Mouse (Mus musculus) spleen, adult 2 months (tissue): ENCODE data around the gene Hoxd4. TPM values are rescaled to one million over a fixed set of nuclear protein-coding genes. Genes with fewer than 3 reads are reported as not detected.

ENCODE experiments used
- DNase-seq, 2 experiments: peaks; one replicate each; pipeline versions ENCODE4 v3.0.0 to v3.0.0-alpha.2; 2012 to 2021; ENCODE audit warnings: low spot score in 2 of 2, low read depth in 1 of 2
- H3K27ac ChIP-seq: fragments of 200-500 bp; 2 replicates; pipeline ENCODE4 v1.5.1; 2012; ENCODE audit warnings: low read length, inconsistent platforms; ENCODE audit not compliant: insufficient read depth
- H3K27me3 ChIP-seq: fragments of 200-500 bp; 2 replicates; pipeline ENCODE4 v1.6.1; 2012; ENCODE audit warnings: mild to moderate bottlenecking, moderate library complexity, low read length, inconsistent platforms; ENCODE audit not compliant: control insufficient read depth, insufficient read depth
- H3K36me3 ChIP-seq: fragments of 200-500 bp; 2 replicates; pipeline ENCODE4 v1.6.1; 2012; ENCODE audit warnings: mild to moderate bottlenecking, low read length, inconsistent platforms; ENCODE audit not compliant: control insufficient read depth, insufficient read depth
- H3K4me1 ChIP-seq: fragments of 200-500 bp; 2 replicates; pipeline ENCODE4 v1.6.1; 2011; ENCODE audit warnings: inconsistent platforms; ENCODE audit not compliant: control insufficient read depth, insufficient read depth, insufficient read length
- H3K4me3 ChIP-seq: fragments of 200-500 bp; 2 replicates; pipeline ENCODE4 v1.5.1; 2011; ENCODE audit warnings: mild to moderate bottlenecking, inconsistent platforms; ENCODE audit not compliant: insufficient read depth, insufficient read length; ENCODE audit errors: extremely low read depth
- CTCF ChIP-seq: fragments of 200-500 bp; IDR thresholded peaks from 2 replicates; pipeline ENCODE4 v1.5.1; 2011; ENCODE audit warnings: mild to moderate bottlenecking, inconsistent platforms; ENCODE audit not compliant: insufficient read depth, insufficient read length, insufficient replicate concordance; ENCODE audit errors: extremely low read depth
- POLR2A ChIP-seq: fragments of 200-500 bp; IDR thresholded peaks from 2 replicates; pipeline ENCODE4 v1.6.1; 2011; ENCODE audit warnings: low read depth, low read length, inconsistent platforms
- WGBS: fragments of 180-500 bp; shearing (Covaris S2); methylation state at CpG from one replicate; pipeline ENCODE4 v1.1.7; 2018; 5-methylcytosine and 5-hydroxymethylcytosine counted together
- polyA plus RNA-seq: library from polyadenylated mRNA; depleted of rRNA; stranded (reverse); fragments of >200 nt; gene quantifications from 2 replicates; pipeline ENCODE4 v1.2.3, GENCODE M21; 2012

Hoxd4 gene
- polyA plus RNA-seq, 1 experiment, result 0.29 TPM

DNA sequence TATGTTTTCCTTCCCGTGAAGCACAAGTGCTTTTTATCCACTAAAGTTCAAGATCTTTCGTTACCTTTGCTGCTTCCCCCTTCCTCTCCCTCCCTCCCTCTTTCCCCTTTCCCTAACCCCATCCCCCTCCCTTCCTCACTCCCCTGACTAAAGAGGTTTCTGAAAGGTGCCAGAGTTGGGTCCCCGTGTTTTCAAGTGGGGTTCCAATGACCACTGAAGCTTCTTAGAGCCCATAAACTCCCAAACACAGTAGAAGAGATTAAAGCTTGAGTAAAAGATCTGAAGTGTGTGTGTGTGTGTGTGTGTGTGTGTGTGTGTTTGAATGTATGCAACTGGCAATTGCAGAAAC, 42.5 kb upstream of the Hoxd4 start:
- H3K4me1 ChIP-seq, result peaks cover 2% of the 10 kb centered on the region
- no peak for DNase-seq
- peaks cover 35% of the 10 kb centered on the region for H3K27me3 ChIP-seq
- no peak for TF ChIP-seq POLR2A
- TF ChIP-seq CTCF, result no peak
- no peak overlapping the region for H3K27ac ChIP-seq
- no peak overlapping the region for H3K4me3 ChIP-seq
- 11% methylated on average over 3 of the region's 3 CpGs for WGBS
- no peaks in the 10 kb centered on the region for H3K36me3 ChIP-seq

DNA sequence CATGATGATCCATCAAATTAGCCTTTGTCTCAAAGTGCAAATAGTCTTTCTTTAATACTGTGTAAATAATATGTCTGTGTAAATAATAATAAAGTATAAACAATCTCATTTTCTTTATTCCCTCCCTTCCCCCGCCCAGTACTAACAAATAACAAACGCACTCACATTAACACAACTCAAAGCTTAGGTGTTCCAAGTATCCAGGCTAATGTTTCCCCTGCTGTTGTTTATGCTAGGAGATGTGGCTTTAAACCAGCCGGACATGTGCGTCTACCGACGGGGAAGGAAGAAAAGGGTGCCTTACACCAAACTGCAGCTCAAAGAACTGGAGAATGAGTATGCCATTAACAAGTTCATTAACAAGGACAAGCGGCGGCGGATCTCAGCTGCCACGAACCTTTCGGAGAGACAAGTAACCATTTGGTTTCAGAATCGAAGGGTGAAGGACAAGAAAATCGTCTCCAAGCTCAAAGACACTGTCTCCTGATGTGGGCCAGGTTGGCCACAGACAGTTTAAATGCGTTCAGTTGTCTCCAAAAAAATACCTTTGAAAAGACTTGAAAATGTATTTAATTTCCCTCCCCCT, 42.0 kb upstream of the Hoxd4 start:
- 6% methylated on average over 14 of the region's 14 CpGs for WGBS
- TF ChIP-seq CTCF, result no peak
- TF ChIP-seq POLR2A, result no peak
- Histone ChIP-seq H3K4me1 (peaks cover 2% of the 10 kb centered on the region), H3K27ac (no peak overlapping the region), H3K4me3 (no peak overlapping the region), H3K27me3 (peaks cover 37% of the 10 kb centered on the region), H3K36me3 (no peaks in the 10 kb centered on the region)
- DNase-seq, result no peak

DNA sequence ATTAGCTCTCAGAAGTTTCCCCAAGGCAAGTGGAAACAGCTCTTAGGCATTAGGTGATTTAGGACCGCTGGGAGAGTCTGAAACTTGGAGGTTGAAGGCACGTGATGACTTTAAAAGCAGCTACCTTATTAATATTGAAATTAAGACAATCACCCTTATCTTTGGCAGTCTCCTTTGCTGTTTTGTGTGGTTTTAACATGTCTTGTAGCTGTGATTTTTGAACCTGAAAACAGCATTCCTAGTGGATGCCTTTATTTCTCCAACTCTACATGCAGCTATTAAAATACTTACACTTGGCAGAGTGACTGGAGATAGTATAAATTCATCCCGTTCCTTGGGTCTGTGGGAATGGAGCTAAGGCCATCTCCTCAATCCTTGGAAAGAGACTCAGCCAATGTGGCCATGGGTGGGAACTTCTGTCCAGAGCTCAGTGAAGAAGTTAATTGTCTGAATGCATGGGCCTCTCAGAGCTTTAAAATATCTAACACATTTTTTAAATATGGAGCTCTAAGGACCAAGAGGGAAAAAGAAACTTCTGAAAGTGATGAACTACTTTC, 41.0 kb upstream of the Hoxd4 start:
- TF ChIP-seq POLR2A, result no peak
- no peak for TF ChIP-seq CTCF
- no peak overlapping the region for H3K27ac ChIP-seq
- no peaks in the 10 kb centered on the region for H3K36me3 ChIP-seq
- DNase-seq, result no peak
- peaks cover 43% of the 10 kb centered on the region for H3K27me3 ChIP-seq
- 20% methylated on average over 3 of the region's 3 CpGs for WGBS
- H3K4me1 ChIP-seq, result peaks cover 2% of the 10 kb centered on the region
- H3K4me3 ChIP-seq, result no peak overlapping the region

DNA sequence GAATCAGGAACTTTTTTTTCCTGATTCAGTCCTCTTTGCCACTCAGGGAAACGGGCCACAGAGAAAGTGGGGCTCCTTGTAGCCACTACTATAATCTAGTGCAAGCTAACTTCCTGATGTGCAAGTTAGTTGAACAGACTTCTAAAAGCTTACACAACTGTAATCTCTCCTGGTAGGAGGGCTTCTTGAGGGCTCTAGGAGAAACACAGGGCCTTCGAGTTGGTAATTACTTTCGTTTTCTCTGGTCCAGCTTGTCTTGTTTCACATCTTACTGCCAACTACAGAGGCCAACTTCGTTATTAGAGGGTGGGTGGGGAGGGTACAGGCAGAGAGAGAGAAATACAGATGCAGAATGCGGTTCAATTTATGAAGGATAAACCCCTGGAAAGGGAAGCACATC, 39.9 kb upstream of the Hoxd4 start:
- DNase-seq, result no peak
- TF ChIP-seq CTCF (no peak), POLR2A (no peak)
- Histone ChIP-seq H3K27ac (no peak overlapping the region), H3K4me1 (peaks cover 2% of the 10 kb centered on the region), H3K36me3 (no peaks in the 10 kb centered on the region), H3K27me3 (peaks cover 40% of the 10 kb centered on the region), H3K4me3 (no peak overlapping the region)
- 23% methylated on average over 5 of the region's 5 CpGs for WGBS

DNA sequence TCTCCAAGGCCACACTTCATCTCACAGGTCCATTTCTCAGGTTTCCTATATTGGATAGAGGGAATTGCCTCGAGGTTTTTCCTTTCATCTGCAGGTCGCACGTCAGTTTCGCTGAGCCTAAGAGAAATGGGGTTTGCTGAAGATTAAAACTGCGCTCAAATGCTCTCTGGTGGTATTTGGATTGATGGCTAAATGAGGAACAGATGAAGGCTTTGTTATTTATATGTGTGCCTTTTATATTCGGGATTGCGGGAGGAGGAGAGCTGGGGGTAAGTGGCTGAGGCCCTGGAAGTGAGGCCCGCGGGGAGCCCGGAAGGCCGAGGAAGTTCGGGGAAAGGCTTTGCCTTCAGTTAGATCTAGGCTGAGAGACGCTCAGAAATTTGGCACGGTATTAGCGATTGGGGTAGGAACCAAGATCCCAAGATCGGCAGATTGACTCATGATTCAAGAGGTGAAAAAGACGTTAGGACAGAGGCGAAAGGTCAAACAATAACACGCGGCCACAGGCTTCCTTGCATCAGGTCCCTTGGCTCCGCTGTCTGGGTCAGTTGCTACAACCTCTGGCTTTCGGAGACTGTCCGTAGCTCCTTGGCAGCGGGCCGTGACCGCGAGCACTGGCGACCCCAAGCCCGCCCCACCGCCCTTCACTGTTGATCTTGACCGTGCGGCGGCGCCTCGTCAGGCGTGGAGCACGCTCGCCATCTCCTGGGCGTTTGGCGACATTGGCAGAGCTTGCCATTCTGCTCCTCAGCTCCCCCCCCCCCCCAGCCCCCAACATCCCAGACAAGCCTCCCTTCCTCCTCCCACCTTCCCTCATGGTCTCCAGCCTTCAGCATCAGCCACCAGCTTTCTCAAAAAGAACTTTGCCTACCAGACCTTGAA, 39.0 kb upstream of the Hoxd4 start:
- Histone ChIP-seq H3K27me3 (peaks cover 38% of the 10 kb centered on the region), H3K4me1 (peaks cover 2% of the 10 kb centered on the region), H3K4me3 (peak overlapping the region; percentile 31; the same call in 1 of the 2 replicates), H3K36me3 (no peaks in the 10 kb centered on the region), H3K27ac (no peak overlapping the region)
- peak; percentile 72 for TF ChIP-seq CTCF
- TF ChIP-seq POLR2A, result no peak
- WGBS, result 5% methylated on average over 40 of the region's 40 CpGs
- peak in 1 of 2 experiments; percentile 36 for DNase-seq

DNA sequence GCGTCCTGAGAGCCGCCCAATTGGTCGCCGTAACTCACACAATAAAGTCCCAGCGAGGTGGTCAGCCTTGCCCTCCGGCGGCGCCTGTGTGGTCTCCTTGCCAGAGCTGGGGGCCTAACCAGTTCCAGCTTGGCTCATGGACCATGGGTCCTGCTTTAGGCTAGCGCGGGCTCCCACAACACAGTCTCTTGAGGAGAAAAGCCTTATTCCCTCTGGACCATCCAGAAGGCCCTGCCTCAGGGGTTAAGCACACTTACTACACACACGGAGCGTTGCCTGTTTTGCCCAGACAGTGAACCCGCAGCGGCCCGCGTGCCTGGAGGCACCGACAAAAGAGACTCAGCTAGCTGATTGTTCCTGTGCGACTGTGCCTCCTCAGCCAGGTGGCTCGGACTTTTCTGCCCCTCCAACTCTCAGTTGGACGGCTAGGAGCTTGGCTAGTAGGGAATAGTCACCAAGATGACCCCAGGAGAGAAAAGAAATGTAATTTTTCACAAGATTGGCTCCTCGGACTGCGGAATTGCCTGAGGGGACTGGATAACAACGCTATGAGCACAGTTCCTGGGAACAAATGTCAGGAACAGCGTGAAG, 37.8 kb upstream of the Hoxd4 start:
- 8% methylated on average over 24 of the region's 24 CpGs for whole genome bisulfite sequencing
- H3K27me3 ChIP-seq, result peaks cover 31% of the 10 kb centered on the region
- no peak overlapping the region for H3K27ac ChIP-seq
- peaks cover 2% of the 10 kb centered on the region; the same call in 1 of the 2 replicates for H3K4me1 ChIP-seq
- no peak overlapping the region for H3K4me3 ChIP-seq
- DNase-seq, result no peak
- H3K36me3 ChIP-seq, result no peaks in the 10 kb centered on the region
- TF ChIP-seq POLR2A, result no peak
- no peak for TF ChIP-seq CTCF
